Mouse (Mus musculus) lung, postnatal 0 days (tissue): ENCODE results near the gene Tmem238l.

ENCODE experiments used
- CTCF ChIP-seq: IDR thresholded peaks from 2 replicates; pipeline ENCODE4 v1.5.1; 2016; ENCODE audit warnings: antibody characterized with exemption, mild to moderate bottlenecking
- EP300 ChIP-seq: IDR thresholded peaks from 2 replicates; pipeline ENCODE4 v1.6.1; 2016; ENCODE audit warnings: antibody characterized with exemption, mild to moderate bottlenecking, control low read depth

DNA sequence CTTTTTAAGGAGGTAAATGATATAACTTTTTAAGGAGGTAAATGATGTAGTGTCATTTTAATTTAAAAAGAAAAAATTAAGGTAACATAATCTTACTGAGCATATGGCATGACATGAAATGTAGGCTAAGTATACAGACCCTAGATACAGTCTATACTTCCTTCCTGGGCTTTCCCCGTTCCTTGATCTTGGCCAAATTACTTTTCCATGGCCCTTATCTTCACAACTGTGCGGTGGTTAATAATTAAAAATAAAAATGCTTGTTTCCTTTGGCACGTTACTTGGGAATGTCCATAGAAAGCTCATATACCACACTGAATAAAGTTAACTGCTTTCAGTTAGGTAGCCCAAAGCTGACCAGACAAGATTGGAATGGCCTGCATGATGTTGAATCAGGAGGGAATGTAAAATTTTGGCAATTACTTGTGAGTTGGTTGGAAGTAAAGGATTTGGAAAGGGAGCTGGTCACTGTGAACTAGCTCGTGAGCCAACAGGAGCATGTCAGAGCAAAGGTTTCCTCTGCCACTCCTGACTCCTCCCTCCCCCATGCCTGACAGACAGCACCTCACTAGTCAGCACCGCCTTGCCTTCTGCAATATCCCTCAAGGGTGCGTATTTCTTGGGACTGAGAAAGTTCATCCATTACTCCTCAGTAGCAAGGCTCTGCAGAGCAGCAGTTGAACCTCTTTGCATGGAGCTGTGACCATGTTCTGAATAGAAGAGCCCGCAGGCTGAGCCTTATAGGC lies 21.8 kb upstream of the Tmem238l start:
- TF ChIP-seq CTCF, result no peak
- no peak for TF ChIP-seq EP300
